Mouse (Mus musculus) liver, embryonic 16.5 days (tissue): ENCODE data around the gene Bad. TPM values are rescaled to one million over a fixed set of nuclear protein-coding genes. Genes with fewer than 3 reads are reported as not detected.
A peak's percentile ranks its signal among the peaks of the same experiment; 100 is the strongest.

Source experiments
- ATAC-seq: fragments of 200-750 bp; cut with Nextera tagmentation; 2 replicates; pipeline ENCODE4 v1.8.0; 2017; ENCODE audit warnings: low read depth, mild to moderate bottlenecking, moderate number of reproducible peaks, moderate library complexity
- H3K27ac ChIP-seq: fragments of 300-500 bp; sonication (generic); 2 replicates; pipeline ENCODE4 v1.5.1; 2014; ENCODE audit warnings: mild to moderate bottlenecking, low read length
- H3K27me3 ChIP-seq: fragments of 300-500 bp; sonication (generic); 2 replicates; pipeline ENCODE4 v1.6.1; 2014; ENCODE audit warnings: low read depth, low read length, mixed read lengths; ENCODE audit not compliant: control insufficient read depth, insufficient read depth
- H3K36me3 ChIP-seq: fragments of 300-500 bp; sonication (generic); 2 replicates; pipeline ENCODE4 v1.6.1; 2014; ENCODE audit warnings: mild to moderate bottlenecking; ENCODE audit not compliant: control insufficient read depth, insufficient read depth
- H3K4me1 ChIP-seq: fragments of 300-500 bp; sonication (generic); 2 replicates; pipeline ENCODE4 v1.6.1; 2014; ENCODE audit warnings: low read depth, low read length, mixed read lengths; ENCODE audit not compliant: control insufficient read depth
- H3K4me2 ChIP-seq: fragments of 300-500 bp; sonication (generic); 2 replicates; pipeline ENCODE4 v1.6.1; 2014; ENCODE audit warnings: low read depth, low read length, mixed read lengths
- H3K4me3 ChIP-seq: fragments of 300-500 bp; sonication (generic); 2 replicates; pipeline ENCODE4 v1.5.1; 2014; ENCODE audit warnings: low read depth, mild to moderate bottlenecking, low read length
- H3K9ac ChIP-seq: fragments of 300-500 bp; sonication (generic); 2 replicates; pipeline ENCODE4 v1.6.1; 2014; ENCODE audit warnings: low read depth, low read length
- H3K9me3 ChIP-seq: fragments of 300-500 bp; sonication (generic); replicated peaks from 2 replicates; pipeline ENCODE4 v1.6.1; 2016; ENCODE audit warnings: low read length; ENCODE audit not compliant: control insufficient read depth
- WGBS: fragments of 180-500 bp; shearing (Covaris S2); extraction: QIAGEN DNeasy Blood & Tissue Kit; methylation state at CpG from one replicate; pipeline ENCODE4 v1.1.7; 2014; ENCODE audit not compliant: insufficient replicate concordance; 5-methylcytosine and 5-hydroxymethylcytosine counted together
- polyA plus RNA-seq: library from polyadenylated mRNA; unstranded; fragments of >200 nt; fragmentation: Nextera tagmentation; extraction: Ambion mirVana; gene quantifications from 2 replicates; pipeline ENCODE4 v1.2.1, GENCODE M21; 2015

The Bad gene
- polyA plus RNA-seq, 1 experiment from 2014 or later = 25.2 TPM

DNA sequence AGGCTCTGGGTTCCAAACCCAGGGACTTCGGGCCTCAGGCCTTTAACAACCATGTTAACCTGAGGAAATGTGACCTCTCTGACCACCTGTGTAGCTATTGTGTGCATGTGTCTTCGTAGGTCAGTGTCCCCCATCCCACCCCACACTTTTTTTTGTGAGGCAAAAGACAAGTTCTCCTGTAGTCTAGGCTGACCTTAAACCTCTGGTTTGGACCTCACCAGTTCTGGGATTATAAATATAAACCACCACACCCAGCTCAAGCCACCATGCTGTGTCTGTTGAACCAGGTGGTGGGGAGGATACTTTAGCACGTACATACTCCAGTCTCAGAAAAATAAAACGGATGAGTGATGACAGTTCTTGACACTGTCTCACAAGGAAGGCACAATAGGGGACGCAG lies 8.3 kb downstream of the Bad start:
- peak overlapping the region; percentile 96 for H3K4me2 ChIP-seq
- 59% methylated on average over 5 of the region's 5 CpGs for WGBS
- H3K9ac ChIP-seq = no peak overlapping the region
- H3K27ac ChIP-seq = no peak overlapping the region
- no peaks in the 10 kb centered on the region for H3K27me3 ChIP-seq
- no peaks in the 10 kb centered on the region for H3K36me3 ChIP-seq
- no peak overlapping the region; the same call in 1 of the 2 replicates for H3K4me3 ChIP-seq
- H3K4me1 ChIP-seq = peaks cover 28% of the 10 kb centered on the region
- ATAC-seq = no peak
- H3K9me3 ChIP-seq = no peaks in the 10 kb centered on the region

DNA sequence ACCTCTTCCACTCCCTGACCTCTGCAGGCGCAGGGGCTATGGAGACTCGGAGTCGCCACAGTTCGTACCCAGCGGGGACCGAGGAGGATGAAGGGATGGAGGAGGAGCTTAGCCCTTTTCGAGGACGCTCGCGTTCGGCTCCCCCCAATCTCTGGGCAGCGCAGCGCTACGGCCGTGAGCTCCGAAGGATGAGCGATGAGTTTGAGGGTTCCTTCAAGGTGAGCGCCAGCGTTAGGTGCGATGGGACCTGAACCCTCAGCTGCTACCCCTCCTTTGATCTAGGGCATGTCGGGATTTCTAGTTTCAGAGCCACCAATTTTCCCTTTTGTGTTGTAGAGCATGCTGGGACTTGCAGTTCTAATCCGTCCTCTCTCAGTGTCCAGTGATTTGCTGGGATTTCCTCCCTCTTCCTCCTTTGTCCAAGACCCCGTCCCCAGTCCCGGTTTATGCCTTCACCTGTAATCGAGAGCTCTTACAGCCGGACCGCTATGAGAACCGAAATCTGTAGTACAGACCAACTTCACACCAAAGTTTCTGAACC lies 9.0 kb downstream of the Bad start:
- Histone ChIP-seq H3K36me3 (no peaks in the 10 kb centered on the region), H3K27me3 (no peaks in the 10 kb centered on the region), H3K27ac (peak overlapping the region; percentile 94), H3K9ac (peak overlapping the region; percentile 74), H3K4me2 (peak overlapping the region; percentile 96), H3K9me3 (no peaks in the 10 kb centered on the region), H3K4me3 (peak overlapping the region; percentile 72), H3K4me1 (peaks cover 28% of the 10 kb centered on the region)
- WGBS = under 1% methylated on average over 28 of the region's 28 CpGs
- peak; percentile 9 for ATAC-seq

DNA sequence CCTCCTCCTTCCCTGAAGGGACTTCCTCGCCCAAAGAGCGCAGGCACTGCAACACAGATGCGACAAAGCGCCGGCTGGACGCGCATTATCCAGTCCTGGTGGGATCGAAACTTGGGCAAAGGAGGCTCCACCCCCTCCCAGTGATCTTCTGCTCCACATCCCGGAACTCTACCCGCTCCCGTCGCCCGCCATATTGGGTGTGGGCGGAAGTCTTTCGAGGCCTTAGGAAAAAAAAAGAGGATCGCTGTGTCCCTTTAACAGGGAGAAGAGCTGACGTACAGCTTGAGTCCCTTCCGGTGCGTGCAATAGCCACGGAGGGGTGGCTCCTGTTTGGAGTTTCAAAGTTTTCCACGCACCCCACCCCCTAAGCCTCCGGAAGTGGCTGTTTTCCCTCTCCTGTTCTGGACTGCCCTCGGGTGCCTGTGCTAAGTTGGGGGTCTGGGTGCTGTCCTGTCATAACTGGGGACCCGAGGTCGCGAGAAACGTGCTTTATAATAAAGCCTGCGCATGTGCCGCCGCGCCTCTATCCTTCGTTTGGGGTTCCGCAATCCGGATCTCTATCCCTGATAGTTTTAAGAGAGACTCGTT lies 9.8 kb downstream of the Bad start:
- H3K4me1 ChIP-seq = peaks cover 28% of the 10 kb centered on the region
- no peaks in the 10 kb centered on the region for H3K9me3 ChIP-seq
- H3K36me3 ChIP-seq = no peaks in the 10 kb centered on the region
- H3K27me3 ChIP-seq = no peaks in the 10 kb centered on the region
- H3K4me3 ChIP-seq = peak overlapping the region; percentile 72
- WGBS = under 1% methylated on average over 35 of the region's 35 CpGs
- peak overlapping the region; percentile 96 for H3K4me2 ChIP-seq
- peak overlapping the region; percentile 74 for H3K9ac ChIP-seq
- ATAC-seq = peak; percentile 80
- H3K27ac ChIP-seq = peak overlapping the region; percentile 94

DNA sequence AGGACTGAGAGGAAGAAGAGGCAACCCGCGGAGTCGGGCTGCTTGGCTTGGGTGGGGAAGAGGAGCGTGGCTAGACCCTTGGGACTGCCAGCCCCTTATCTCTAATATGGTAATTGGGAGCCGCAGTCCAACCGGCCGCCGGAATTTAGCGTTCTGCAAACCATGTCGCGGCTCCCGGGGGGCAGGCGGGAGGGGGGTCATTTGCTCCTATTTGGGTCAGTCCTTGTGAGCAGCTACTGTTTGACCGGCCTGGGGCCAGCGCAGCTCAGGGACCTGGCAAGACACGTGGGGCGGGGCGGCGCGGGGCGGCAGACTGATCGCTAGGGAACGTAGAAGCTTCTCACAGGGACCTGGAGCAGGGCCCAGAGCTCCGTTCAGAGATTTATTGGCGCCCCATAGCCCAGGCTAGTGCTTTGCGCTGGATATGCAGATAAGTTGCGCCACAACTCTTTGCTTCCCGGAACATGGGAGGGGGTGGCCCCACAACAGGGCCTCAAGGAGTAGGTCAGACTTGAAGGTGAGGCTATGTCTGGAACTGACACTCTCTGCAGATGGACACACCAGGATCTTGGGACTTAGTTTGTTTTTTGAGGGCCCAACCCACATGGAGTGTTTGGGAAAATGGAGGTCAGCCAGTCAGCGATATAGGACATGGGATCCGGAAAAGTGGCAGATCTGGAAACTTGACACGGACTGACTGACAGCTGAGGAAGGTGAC lies 10.5 kb downstream of the Bad start:
- no peaks in the 10 kb centered on the region for H3K27me3 ChIP-seq
- ATAC-seq = peak; percentile 42
- peaks cover 28% of the 10 kb centered on the region for H3K4me1 ChIP-seq
- peak overlapping the region; percentile 96 for H3K4me2 ChIP-seq
- peak overlapping the region; percentile 94 for H3K27ac ChIP-seq
- H3K9ac ChIP-seq = peak overlapping the region; percentile 74
- 2% methylated on average over 31 of the region's 31 CpGs for WGBS
- H3K4me3 ChIP-seq = peak overlapping the region; percentile 72
- no peaks in the 10 kb centered on the region for H3K9me3 ChIP-seq
- no peaks in the 10 kb centered on the region; the same call in 1 of the 2 replicates for H3K36me3 ChIP-seq

DNA sequence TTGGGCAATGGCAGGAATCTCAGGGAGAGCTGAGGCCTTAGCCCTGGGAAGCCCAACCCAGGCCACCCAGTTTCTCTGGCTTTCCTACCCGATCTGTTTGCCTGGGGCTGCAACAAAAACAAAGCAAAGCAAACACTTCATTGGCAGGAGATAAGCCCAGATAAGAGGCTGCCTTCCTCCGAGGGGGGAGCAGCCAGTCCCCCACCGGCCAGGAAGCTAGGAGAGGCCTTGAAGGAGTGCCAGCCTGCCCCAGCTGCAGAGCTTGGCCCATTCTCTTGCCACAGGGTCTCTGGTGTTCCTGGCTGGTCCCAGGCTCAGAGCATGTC lies 11.0 kb downstream of the Bad start:
- Histone ChIP-seq H3K27ac (peak overlapping the region; percentile 94), H3K4me2 (peak overlapping the region; percentile 96), H3K9me3 (no peaks in the 10 kb centered on the region), H3K4me1 (peaks cover 28% of the 10 kb centered on the region), H3K27me3 (no peaks in the 10 kb centered on the region), H3K36me3 (no peaks in the 10 kb centered on the region; the same call in 1 of the 2 replicates), H3K4me3 (peak overlapping the region; percentile 72), H3K9ac (peak overlapping the region; percentile 74)
- 4% methylated on average over 3 of the region's 3 CpGs for WGBS
- ATAC-seq = no peak

DNA sequence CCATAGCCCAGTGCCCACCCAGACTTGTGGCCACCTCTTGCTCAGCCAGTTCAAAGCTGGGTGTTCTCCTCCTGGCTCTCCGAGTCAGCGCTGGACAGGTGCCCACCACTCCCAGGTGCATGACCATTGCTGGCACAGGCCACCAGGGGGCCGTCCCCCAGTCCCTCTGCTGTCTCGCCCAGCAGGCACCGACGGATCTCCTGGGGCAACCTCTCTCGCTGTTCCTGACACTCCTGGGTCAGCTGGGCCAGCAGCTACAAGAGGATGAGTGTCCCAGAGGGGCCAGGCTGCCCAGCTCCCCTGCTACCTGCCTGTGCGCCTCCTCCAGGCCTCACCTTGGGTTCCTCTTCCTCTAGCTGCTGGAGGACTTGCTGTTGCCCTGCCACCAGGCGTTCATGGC lies 12.4 kb downstream of the Bad start:
- Histone ChIP-seq H3K27me3 (no peaks in the 10 kb centered on the region), H3K9ac (no peak overlapping the region), H3K27ac (no peak overlapping the region), H3K4me2 (no peak overlapping the region), H3K4me3 (no peak overlapping the region), H3K36me3 (no peaks in the 10 kb centered on the region; the same call in none of the 2 replicates), H3K4me1 (peaks cover 28% of the 10 kb centered on the region), H3K9me3 (no peaks in the 10 kb centered on the region)
- ATAC-seq = no peak
- 65% methylated on average over 9 of the region's 9 CpGs for WGBS

DNA sequence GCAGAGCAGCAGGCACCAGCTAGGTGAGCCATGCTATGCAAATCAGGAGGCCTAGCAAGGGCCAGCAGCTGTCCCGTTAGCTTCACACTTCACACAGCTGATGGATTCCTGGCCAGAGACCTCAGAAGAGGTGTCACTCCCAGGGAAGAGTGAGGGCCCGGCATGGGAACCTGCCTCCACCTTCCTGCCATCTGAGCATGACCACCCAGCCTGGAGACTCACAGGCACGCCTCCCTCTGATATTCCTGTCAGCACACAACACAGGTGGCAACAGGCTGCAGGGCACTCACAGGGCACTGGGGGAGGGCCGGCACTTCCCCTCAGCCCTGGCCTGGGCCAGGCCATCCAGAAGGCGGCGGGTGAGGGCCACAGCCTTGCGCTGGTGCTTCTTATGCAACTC lies 13.8 kb downstream of the Bad start:
- 73% methylated on average over 7 of the region's 7 CpGs for WGBS
- no peak overlapping the region for H3K4me3 ChIP-seq
- H3K27me3 ChIP-seq = no peaks in the 10 kb centered on the region
- H3K9ac ChIP-seq = no peak overlapping the region
- peaks cover 17% of the 10 kb centered on the region for H3K4me1 ChIP-seq
- ATAC-seq = no peak
- H3K36me3 ChIP-seq = peaks cover 7% of the 10 kb centered on the region
- H3K4me2 ChIP-seq = no peak overlapping the region
- H3K9me3 ChIP-seq = no peaks in the 10 kb centered on the region
- H3K27ac ChIP-seq = no peak overlapping the region

DNA sequence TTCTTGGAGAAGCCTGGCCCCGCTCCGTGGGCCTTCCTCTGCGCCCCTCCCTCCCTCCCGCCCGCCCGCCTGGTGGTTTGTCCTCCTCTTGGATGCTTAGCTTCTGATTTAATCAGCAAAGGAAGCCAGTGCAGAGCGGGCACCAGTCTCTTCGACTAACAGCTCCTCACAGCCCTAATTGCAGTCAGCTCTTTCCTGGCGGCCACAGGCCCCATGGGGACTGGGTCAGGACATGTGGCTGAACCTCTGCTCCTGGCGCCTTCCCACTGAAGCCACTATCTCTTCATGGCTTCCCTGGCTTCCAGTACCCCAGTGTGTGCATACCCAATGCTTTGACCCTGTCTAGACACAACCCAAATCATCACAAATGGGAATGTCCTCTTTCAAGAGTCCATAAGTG lies 14.8 kb downstream of the Bad start:
- ATAC-seq = no peak
- H3K27ac ChIP-seq = no peak overlapping the region
- H3K36me3 ChIP-seq = peaks cover 7% of the 10 kb centered on the region
- H3K9ac ChIP-seq = no peak overlapping the region
- no peak overlapping the region for H3K4me3 ChIP-seq
- no peak overlapping the region for H3K4me2 ChIP-seq
- WGBS = 61% methylated on average over 10 of the region's 10 CpGs
- peaks cover 12% of the 10 kb centered on the region for H3K4me1 ChIP-seq
- no peaks in the 10 kb centered on the region for H3K27me3 ChIP-seq
- no peaks in the 10 kb centered on the region for H3K9me3 ChIP-seq
